Mouse (Mus musculus): ENCODE results near the gene Unc80.

GRCm38 (mm10) chr1:66457747-66458146 is 10.4 kb upstream of the Unc80 start:
- TF ChIP-seq CTCF (IDR thresholded peaks at IDR 0.05; ENCODE audit: control insufficient read depth, insufficient read depth, insufficient replicate concordance, low read depth, low read length) (no peak), POLR2A (IDR thresholded peaks at IDR 0.05; ENCODE audit: control insufficient read depth, low read depth, low read length) (no peak)

All from testis, adult 2 months (tissue).